Mouse (Mus musculus): ENCODE measurements around the gene Dcst2. TPM values are rescaled to one million over a fixed set of nuclear protein-coding genes. Genes with fewer than 3 reads are reported as not detected.

Gene Dcst2
- total and polyA plus RNA-seq, 3 experiments, result 0.06 TPM; not detected in 2

DNA sequence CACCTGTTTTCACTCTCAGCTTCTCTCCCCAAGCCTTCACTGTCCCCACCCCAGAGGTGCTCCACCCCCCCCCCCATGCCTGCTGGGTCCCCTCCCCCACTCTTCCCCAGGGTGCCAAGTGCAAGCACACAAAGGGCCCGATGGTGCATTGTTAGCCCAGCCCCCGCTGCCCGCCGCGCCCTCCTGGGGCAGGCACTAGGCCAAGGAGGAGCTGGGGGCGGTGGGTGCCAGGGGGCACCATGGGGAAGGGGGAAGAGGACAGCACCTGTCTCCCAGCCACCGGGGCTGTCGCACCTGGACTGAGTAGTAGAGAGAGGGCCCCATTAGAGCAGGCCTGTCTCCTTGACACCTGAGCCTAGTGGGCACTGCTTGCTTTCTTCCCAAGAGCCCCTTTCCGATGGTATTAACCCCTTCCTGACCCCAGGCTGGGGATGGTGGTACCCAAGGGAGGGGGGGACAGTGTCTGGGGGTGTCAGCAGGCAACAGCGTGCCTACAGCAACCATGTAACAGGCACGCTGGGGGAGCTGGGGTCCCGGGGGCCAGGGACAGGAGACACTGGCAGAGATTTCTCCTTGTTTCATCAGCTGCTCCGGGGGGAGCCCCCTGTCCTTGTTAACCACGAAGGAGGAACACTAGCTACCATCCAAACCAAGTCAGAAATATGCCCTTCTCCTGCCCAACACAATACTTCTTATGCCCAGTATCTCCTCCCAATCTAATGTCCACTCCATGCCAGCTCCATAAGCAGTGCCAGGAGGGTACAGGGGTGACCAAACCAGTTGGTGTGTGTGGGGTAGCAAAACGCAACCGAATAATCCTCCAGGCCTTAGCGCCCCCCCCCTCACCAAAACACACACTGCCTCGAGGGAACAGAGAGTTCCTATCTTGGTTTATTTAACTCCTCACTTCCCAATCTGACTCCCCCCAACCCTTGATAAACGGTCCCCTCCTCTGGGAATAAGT is 29.2 kb downstream of the Dcst2 start (continued):
- TF ChIP-seq GABPA (IDR thresholded peaks at IDR 0.05; ENCODE audit: low read depth, low read length), result no peak
- peak; percentile 3; the same call in 1 of the 2 replicates for TF ChIP-seq TCF12 (IDR thresholded peaks at IDR 0.05; ENCODE audit: low read depth, low read length)
- no peak; the same call in 1 of the 2 replicates for TF ChIP-seq MAZ (IDR thresholded peaks at IDR 0.05; ENCODE audit: low read depth, low read length)
- no peak for TF ChIP-seq TAL1 (IDR thresholded peaks at IDR 0.05; ENCODE audit: low read length)

DNA sequence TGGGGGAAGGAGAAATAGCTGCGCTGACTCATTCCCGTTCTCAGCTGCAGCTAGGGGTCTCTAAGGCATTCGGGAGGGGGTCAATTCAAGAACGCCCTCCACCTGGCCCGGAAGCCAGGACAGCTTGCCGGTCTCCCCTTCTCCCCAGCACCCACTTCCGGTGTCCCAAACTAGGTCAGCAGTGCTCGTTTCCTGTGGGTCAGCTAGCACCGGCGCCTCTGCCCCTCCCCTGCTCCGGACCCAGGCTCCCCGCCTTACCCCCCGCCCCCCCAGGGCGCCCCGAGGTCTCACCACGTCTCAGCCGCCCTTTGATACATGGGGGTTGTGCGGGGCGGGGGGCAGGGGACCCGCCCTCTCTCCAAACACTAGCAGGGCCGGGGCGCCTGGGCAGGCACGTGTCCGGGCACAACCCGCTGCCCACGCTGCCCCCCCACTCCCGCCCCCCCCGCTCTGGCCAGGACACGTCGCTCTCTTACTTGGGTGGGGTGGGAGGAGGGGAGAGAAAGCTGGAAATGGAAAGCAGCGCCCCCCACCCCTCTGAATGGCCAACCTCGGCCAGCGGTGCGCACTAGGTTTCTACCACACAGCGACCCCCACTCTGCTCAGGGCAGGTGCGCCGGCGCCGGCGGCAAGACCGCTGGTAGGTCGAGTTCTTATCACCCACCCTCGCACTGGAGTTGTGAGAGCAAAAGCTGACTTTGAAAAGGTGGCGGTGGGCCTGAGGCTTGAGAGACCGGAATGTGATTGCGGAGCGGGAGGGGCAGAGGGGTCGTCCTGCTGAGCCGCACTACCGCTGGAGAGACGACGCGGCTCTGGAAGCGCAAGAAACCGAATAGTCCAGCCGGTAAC is 30.1 kb downstream of the Dcst2 start:
- H3K27ac ChIP-seq (ENCODE audit: control insufficient read depth, low read depth, low read length), result peak overlapping the region; percentile 82
- peak overlapping the region; percentile 86 to 94 for H3K4me3 ChIP-seq (ENCODE audit: control insufficient read depth in 1 of 2, insufficient read depth in 1 of 2, low read depth in 2 of 2, low read length in 2 of 2)
- DNase-seq (ENCODE audit: low read depth, low spot score), result peak; percentile 68
- peak; percentile 50; the same call in 1 of the 2 replicates for TF ChIP-seq HCFC1 (IDR thresholded peaks at IDR 0.05; ENCODE audit: low read depth, low read length)
- TF ChIP-seq ELF1 (IDR thresholded peaks at IDR 0.05; ENCODE audit: low read depth, low read length), result peak; percentile 55; the same call in 1 of the 2 replicates
- TF ChIP-seq POLR2A (IDR thresholded peaks at IDR 0.05; ENCODE audit: control insufficient read depth in 1 of 2, insufficient read depth in 1 of 2, low read depth in 1 of 2, low read length in 2 of 2, poor library complexity in 1 of 2), result peak in 1 of 2 experiments; percentile 27; a peak in 2 of 4 replicates
- TF ChIP-seq GATA1 (IDR thresholded peaks at IDR 0.05; ENCODE audit: low read depth, low read length), result 0 out of 2 replicates have a peak, but pooled peaks have one; percentile 22
- TF ChIP-seq JUND (IDR thresholded peaks at IDR 0.05; ENCODE audit: low read depth, low read length), result no peak
- peak; percentile 33; the same call in 1 of the 2 replicates for TF ChIP-seq ETS1 (IDR thresholded peaks at IDR 0.05; ENCODE audit: low read depth, low read length)
- TF ChIP-seq USF1 (IDR thresholded peaks at IDR 0.05; ENCODE audit: low read depth, low read length), result 0 out of 2 replicates have a peak, but pooled peaks have one; percentile 2
- TF ChIP-seq BHLHE40 (IDR thresholded peaks at IDR 0.05; ENCODE audit: borderline replicate concordance, low read depth, low read length), result no peak
- no peak; the same call in 1 of the 2 replicates for TF ChIP-seq CHD1 (IDR thresholded peaks at IDR 0.05; ENCODE audit: low read depth, low read length)
- no peak for TF ChIP-seq E2F4 (IDR thresholded peaks at IDR 0.05; ENCODE audit: borderline replicate concordance, low read depth, low read length)
- peak; percentile 71 for TF ChIP-seq SIN3A (IDR thresholded peaks at IDR 0.05; ENCODE audit: low read length)
- no peak for TF ChIP-seq ZMIZ1 (IDR thresholded peaks at IDR 0.05; ENCODE audit: low read depth, low read length)
- TF ChIP-seq TAL1 (IDR thresholded peaks at IDR 0.05; ENCODE audit: low read length), result no peak
- TF ChIP-seq GABPA (IDR thresholded peaks at IDR 0.05; ENCODE audit: low read depth, low read length), result no peak
- no peak for TF ChIP-seq ZNF384 (IDR thresholded peaks at IDR 0.05; ENCODE audit: low read depth, low read length)
- TF ChIP-seq EP300 (IDR thresholded peaks at IDR 0.05; ENCODE audit: low read depth in 1 of 2, low read length in 2 of 2), result no peak
- TF ChIP-seq MEF2A (IDR thresholded peaks at IDR 0.05; ENCODE audit: extremely low read depth, insufficient replicate concordance, low read depth, low read length, poor library complexity, severe bottlenecking), result no peak
- TF ChIP-seq RAD21 (IDR thresholded peaks at IDR 0.05; ENCODE audit: low read depth, low read length), result no peak
- peak; percentile 42; the same call in 1 of the 2 replicates for TF ChIP-seq MAX (IDR thresholded peaks at IDR 0.05; ENCODE audit: low read length)
- TF ChIP-seq TCF12 (IDR thresholded peaks at IDR 0.05; ENCODE audit: low read depth, low read length), result peak; percentile 36; the same call in 1 of the 2 replicates
- TF ChIP-seq KAT2A (conservative IDR thresholded peaks at IDR 0.05; ENCODE audit: low read depth, low read length), result no peak
- TF ChIP-seq MYB (IDR thresholded peaks at IDR 0.05; ENCODE audit: low read depth, low read length), result no peak
- TF ChIP-seq POLR2AphosphoS2 (IDR thresholded peaks at IDR 0.05; ENCODE audit: low read length), result no peak
- no peak for TF ChIP-seq CHD2 (IDR thresholded peaks at IDR 0.05; ENCODE audit: low read length)
- TF ChIP-seq MAZ (IDR thresholded peaks at IDR 0.05; ENCODE audit: low read depth, low read length), result peak; percentile 20; the same call in 1 of the 2 replicates
- peak; percentile 31 for TF ChIP-seq NELFE (IDR thresholded peaks at IDR 0.05; ENCODE audit: low read depth, low read length)
- TF ChIP-seq ZC3H11A (IDR thresholded peaks at IDR 0.05; ENCODE audit: low read depth, low read length), result no peak
- TF ChIP-seq NRF1 (IDR thresholded peaks at IDR 0.05; ENCODE audit: insufficient read depth, low read depth, low read length, poor library complexity, severe bottlenecking), result peak; percentile 70
- peak; percentile 63 for TF ChIP-seq MXI1 (IDR thresholded peaks at IDR 0.05; ENCODE audit: low read depth, low read length)
- peaks cover 14 to 43% of the 10 kb centered on the region in 2 experiments for H3K4me1 ChIP-seq (ENCODE audit: control insufficient read depth in 1 of 2, insufficient read depth in 2 of 2, low read length in 2 of 2)
- no peaks in the 10 kb centered on the region for H3K27me3 ChIP-seq (ENCODE audit: control insufficient read depth in 1 of 2, insufficient read depth in 2 of 2, low read length in 2 of 2)
- H3K9ac ChIP-seq (ENCODE audit: control insufficient read depth, low read depth, low read length, poor library complexity, severe bottlenecking), result peak overlapping the region; percentile 83
- no peaks in the 10 kb centered on the region for H3K9me3 ChIP-seq (replicated peaks; ENCODE audit: insufficient read depth, low read length)
- H3K79me2 ChIP-seq (ENCODE audit: control insufficient read depth, insufficient read depth, low read length, poor library complexity), result peaks cover 16% of the 10 kb centered on the region
- peaks cover 0 to 32% of the 10 kb centered on the region in 2 experiments; a peak in 2 of 4 replicates for H3K36me3 ChIP-seq (ENCODE audit: control insufficient read depth in 1 of 2, insufficient read depth in 2 of 2, low read length in 2 of 2)
